ENCODE assay signal across 1 mouse cellular context in the genomic region with DNA sequence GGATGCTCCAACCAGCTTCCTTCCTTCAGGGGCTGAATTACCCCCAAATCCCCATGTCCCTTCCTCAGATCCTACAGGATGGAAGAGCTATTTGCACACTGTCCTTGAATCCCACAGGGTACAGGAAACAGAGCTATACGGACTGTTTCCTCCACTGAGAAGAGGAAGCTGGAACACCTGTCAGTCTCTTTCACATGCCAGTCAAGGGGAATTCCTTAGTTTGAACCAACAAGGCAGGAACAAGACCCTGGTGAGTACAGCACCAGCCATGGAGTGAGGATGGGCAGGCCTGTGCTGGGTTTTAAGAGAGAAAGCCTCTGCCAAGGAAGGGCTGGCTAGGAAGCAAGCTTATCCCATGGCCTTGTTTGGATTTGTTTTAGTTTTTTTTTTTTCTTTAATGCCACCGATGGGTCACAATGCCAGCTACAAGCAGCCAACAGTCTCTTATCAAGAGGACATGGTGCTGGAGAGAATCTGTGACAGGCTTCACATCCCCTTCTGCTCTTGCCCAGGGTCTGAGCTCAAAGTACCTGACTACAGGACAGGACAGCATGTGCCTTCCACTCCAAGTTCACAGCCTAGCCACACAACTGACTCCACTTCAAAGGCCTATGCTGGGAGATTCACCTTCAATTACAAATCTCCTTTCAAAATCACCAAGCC.
A peak's percentile ranks its signal among the peaks of the same experiment; 100 is the strongest.
TF ChIP-seq lines count a peak whose summit lies in the region.

No protein-coding gene starts in this region.

TF ChIP-seq in CH12.LX, 34 proteins besides CTCF, POLR2A, EP300 and RAD21 (continued from another document):
- TF ChIP-seq USF1 (IDR thresholded peaks at IDR 0.05; ENCODE audit: low read depth, low read length) (no peak), MEF2A (IDR thresholded peaks at IDR 0.05; ENCODE audit: borderline replicate concordance, low read depth, low read length) (no peak), NELFE (IDR thresholded peaks at IDR 0.05; ENCODE audit: low read depth, low read length) (no peak), ETS1 (conservative IDR thresholded peaks at IDR 0.05; ENCODE audit: low read depth, low read length) (0 out of 2 replicates have a peak, but pooled peaks have one; percentile 12), BHLHE40 (IDR thresholded peaks at IDR 0.05; ENCODE audit: low read depth, low read length) (no peak), MAFK (IDR thresholded peaks at IDR 0.05; ENCODE audit: insufficient replicate concordance, low read length) (no peak), UBTF (IDR thresholded peaks at IDR 0.05; ENCODE audit: low read depth, low read length) (no peak), IRF4 (IDR thresholded peaks at IDR 0.05; ENCODE audit: low read depth, low read length) (0 out of 2 replicates have a peak, but pooled peaks have one; percentile 20), USF2 (conservative IDR thresholded peaks at IDR 0.05; ENCODE audit: low read depth, low read length) (no peak)
